Mouse (Mus musculus) brain, adult 10 weeks (tissue): ENCODE results near the gene Gm20773. TPM values are rescaled to one million over a fixed set of nuclear protein-coding genes. Genes with fewer than 3 reads are reported as not detected.

ENCODE experiments used
- polyA plus RNA-seq: library from polyadenylated mRNA; stranded (reverse); fragments of 350-450 nt; fragmentation: Illumina TruSeq; extraction: RNeasy Lipid Tissue Mini Kit (QIAGEN cat#74804); gene quantifications from one replicate; pipeline ENCODE4 v1.2.3, GENCODE M21; 2015; ENCODE audit warnings: low read depth, low replicate concordance

The Gm20773 gene
- polyA plus RNA-seq, result not detected

DNA sequence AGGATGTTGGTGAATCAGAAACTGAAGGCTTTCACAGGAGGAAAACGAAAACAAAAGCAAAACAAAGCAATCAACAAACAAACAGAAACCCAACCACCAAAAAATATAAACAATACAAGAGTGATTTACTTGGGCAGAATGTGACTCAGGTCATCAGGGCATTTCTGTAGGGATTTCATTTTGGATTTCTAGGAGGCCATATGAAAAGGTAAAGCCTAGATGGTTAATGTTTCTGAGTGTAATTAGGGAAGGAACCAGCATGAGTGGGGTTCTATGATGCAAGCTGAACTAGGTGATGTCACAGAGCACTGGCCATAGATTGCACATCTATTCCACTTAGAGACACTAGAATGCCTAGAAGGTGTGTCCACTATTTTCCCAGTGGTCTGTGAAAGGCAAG lies at the start of gene Gm20773:
Gm20773 (plus strand) TSS at position 301 of the 400 bp plus-strand sequence.

DNA sequence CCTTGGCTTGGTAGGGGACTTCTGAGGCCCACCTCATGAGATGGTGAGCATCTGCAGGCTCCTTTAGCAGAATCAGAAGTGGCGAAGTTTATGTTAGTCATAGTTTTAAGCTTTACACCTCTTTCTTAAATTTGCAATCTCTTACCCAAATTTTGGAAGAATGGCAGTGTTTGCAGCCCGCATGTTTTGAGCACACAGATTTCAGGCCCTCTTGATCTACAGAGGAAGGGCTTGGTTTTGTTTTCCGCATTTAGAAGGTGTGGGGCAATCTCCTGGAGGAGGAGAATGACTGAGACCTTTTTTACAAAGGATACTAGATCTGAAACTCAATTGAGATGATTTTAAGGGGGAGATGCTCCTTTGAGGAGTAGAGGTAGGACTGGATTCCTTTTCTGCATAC lies 28.3 kb upstream of the Gm20773 start, which contains the start of gene Gm21866:
Gm21866 (minus strand) TSS at position 101 of the 400 bp plus-strand sequence.

Other genes starting within 250 kb of the Gm20773 start
- not detected for gene Gm21440, start 241.6 kb upstream of the Gm20773 start, polyA plus RNA-seq
- not detected for gene Gm21454, start 241.6 kb upstream of the Gm20773 start, polyA plus RNA-seq
- gene Gm21725, start 145.0 kb upstream of the Gm20773 start, polyA plus RNA-seq, result not detected
- gene Gm21866, start 28.4 kb upstream of the Gm20773 start, polyA plus RNA-seq, result not detected